Mouse (Mus musculus): ENCODE data around the gene Ptrh1.

- TF ChIP-seq CTCF (conservative IDR thresholded peaks at IDR 0.05 in 1 of 2, IDR thresholded peaks at IDR 0.05 in 1 of 2; ENCODE audit: low read depth in 2 of 2, low read length in 2 of 2) (no peak), POLR2A (IDR thresholded peaks at IDR 0.05; ENCODE audit: low read depth, low read length) (no peak)
Observed at GRCm38 (mm10) chr2:32769327-32770085, 6.1 kb upstream of the Ptrh1 start.

Data from CH12.LX (cell line).